Mouse (Mus musculus): Measurements from ENCODE around the gene Rbm39.

- TF ChIP-seq CTCF (IDR thresholded peaks at IDR 0.05; ENCODE audit: borderline replicate concordance, extremely low read depth, insufficient read depth, insufficient read length) (no peak), POLR2A (IDR thresholded peaks at IDR 0.05; ENCODE audit: borderline replicate concordance, extremely low read depth, insufficient read depth, insufficient read length, poor library complexity, severe bottlenecking) (no peak)
Measured at GRCm38 (mm10) chr2:156151538-156151937, 28.5 kb downstream of the Rbm39 start.
